Comparison of ENCODE assay signal across 8 mouse cellular contexts in the genomic region with DNA sequence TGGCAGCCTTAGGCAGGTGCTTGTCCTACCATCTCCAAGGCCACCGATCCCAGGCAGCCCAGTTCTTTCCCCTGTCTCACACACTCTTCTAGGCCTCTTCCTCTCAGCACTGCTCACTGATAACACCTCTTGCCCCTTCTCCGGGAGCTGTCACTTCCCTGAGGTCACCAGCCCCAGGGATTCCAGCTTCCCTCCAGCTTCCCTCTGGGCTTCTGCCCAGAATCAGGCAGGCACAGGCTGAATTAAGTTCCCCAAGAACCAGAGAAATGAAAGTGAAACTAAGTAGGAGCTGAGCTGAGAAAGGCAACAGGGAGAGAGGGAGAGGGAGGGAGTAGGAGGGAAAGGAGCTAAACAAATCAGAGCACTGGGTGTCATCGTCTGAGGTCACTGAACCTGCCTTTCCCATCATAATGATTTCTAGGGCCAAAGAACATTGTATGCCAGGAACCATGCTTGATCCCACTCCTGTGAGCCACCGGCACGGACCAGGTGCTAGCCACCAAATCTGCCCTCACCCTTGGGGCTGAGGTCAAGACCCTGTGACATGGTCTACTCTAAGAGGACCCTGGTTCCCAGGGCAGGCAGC. TPM values are rescaled to one million over a fixed set of nuclear protein-coding genes. Genes with fewer than 3 reads are reported as not detected.
DNase-seq lines count a peak whose midpoint lies in the region; ATAC-seq lines count a peak whose summit lies in the region.

No protein-coding gene starts in this region.

- 35% methylated on average over 5 of the region's 5 CpGs for WGBS in embryonic facial prominence, embryonic 13.5 days

- 0 out of 2 replicates have a peak overlapping the region, but pooled peaks have one; percentile 32 for H3K9ac ChIP-seq in embryonic facial prominence, embryonic 13.5 days

- intact Hi-C loops in left cerebral cortex, postnatal 25 days (cut with DNase I), result no loop called here

- peak; percentile 24 to 25 for DNase-seq in urinary bladder, adult 18-20 months (ENCODE audit: low spot score in 2 of 2)
- DNase-seq in urinary bladder, postnatal 25 days (ENCODE audit: low spot score), result no peak
- DNase-seq in heart, adult 8-10 months (ENCODE audit: low spot score), result peak; percentile 87
- DNase-seq in kidney, adult 18-20 months, result peak; percentile 64
- peak; percentile 16 to 59 for DNase-seq in left cerebral cortex, postnatal 25 days (ENCODE audit: low spot score in 2 of 2)
- peak; percentile 13 for DNase-seq in right cerebral cortex, postnatal 4 days

- peak overlapping the region; percentile 83 for H3K27ac ChIP-seq in embryonic facial prominence, embryonic 13.5 days

- peaks cover 27% of the 10 kb centered on the region for H3K4me1 ChIP-seq in embryonic facial prominence, embryonic 13.5 days
- H3K4me1 ChIP-seq in megakaryocyte, embryonic 14.5 days, result peaks cover 70% of the 10 kb centered on the region

- no peak for ATAC-seq in embryonic facial prominence, embryonic 13.5 days (ENCODE audit: insufficient number of reproducible peaks, insufficient read depth, low FRiP score, low TSS enrichment, low read depth)

- no peaks in the 10 kb centered on the region; the same call in 1 of the 2 replicates for H3K9me3 ChIP-seq in embryonic facial prominence, embryonic 13.5 days
- H3K9me3 ChIP-seq in megakaryocyte, embryonic 14.5 days, result peaks cover 10% of the 10 kb centered on the region

- H3K4me3 ChIP-seq in embryonic facial prominence, embryonic 13.5 days, result no peak overlapping the region
- peak overlapping the region; percentile 94 for H3K4me3 ChIP-seq in megakaryocyte, embryonic 14.5 days (replicated peaks)

- peak overlapping the region; percentile 35 for H3K4me2 ChIP-seq in embryonic facial prominence, embryonic 13.5 days

- no peaks in the 10 kb centered on the region for H3K27me3 ChIP-seq in embryonic facial prominence, embryonic 13.5 days
- no peaks in the 10 kb centered on the region for H3K27me3 ChIP-seq in megakaryocyte, embryonic 14.5 days (replicated peaks)

- no peaks in the 10 kb centered on the region for H3K36me3 ChIP-seq in embryonic facial prominence, embryonic 13.5 days
- H3K36me3 ChIP-seq in megakaryocyte, embryonic 14.5 days (replicated peaks; ENCODE audit: low read length), result peaks cover 25% of the 10 kb centered on the region

RNA-seq across cellular contexts. Expression of a gene that starts 20.4 kb away (rescaled TPM):
- not detected in 2 replicates for polyA plus RNA-seq in embryonic facial prominence, embryonic 13.5 days (2015; fragmentation: Nextera tagmentation; extraction: Ambion mirVana)
- total RNA-seq in heart, adult 8-10 months (2022), result not detected
- not detected for total RNA-seq in left cerebral cortex, postnatal 25 days (2021)
- 0.75 TPM in 1 of 2 replicates, not detected in the other for polyA plus RNA-seq in megakaryocyte, embryonic 14.5 days (2012; ENCODE audit: insufficient read depth, low replicate concordance)
